Mouse (Mus musculus) inflammation-experienced regulatory T-cells (primary cell): Measurements from ENCODE around the gene C1qtnf9. TPM values are rescaled to one million over a fixed set of nuclear protein-coding genes. Genes with fewer than 3 reads are reported as not detected.

Experiments
- polyA plus RNA-seq, 2 experiments: library from polyadenylated mRNA; unstranded; fragments of 100-300 nt; shearing (Covaris generic); gene quantifications; one replicate each; pipeline ENCODE4 v1.2.1; 2017

The C1qtnf9 gene
- under 1 TPM in 1 of 2 experiments, not detected in 1; 0.19 TPM for polyA plus RNA-seq

GRCm38 (mm10) chr14:60767884-60768283, at the start of gene C1qtnf9:
Gene C1qtnf9, plus strand, starts transcription at chr14:60768134.

GRCm38 (mm10) chr14:60784427-60785315, 16.7 kb downstream of the C1qtnf9 start, which contains the start of gene Mipep:
Gene Mipep, plus strand, starts transcription at chr14:60784573.

Other genes with a start within 250 kb of the C1qtnf9 start
- 100 to 1,000 TPM; 132 to 140 TPM for gene Spata13, start 134.1 kb upstream of the C1qtnf9 start, polyA plus RNA-seq
- 10 to 100 TPM; 15.5 to 15.7 TPM for gene Mipep, start 16.4 kb downstream of the C1qtnf9 start, polyA plus RNA-seq